Mouse (Mus musculus) kidney, embryonic 16.5 days (tissue): ENCODE results near the gene Zbtb48. TPM values are rescaled to one million over a fixed set of nuclear protein-coding genes. Genes with fewer than 3 reads are reported as not detected.
A peak's percentile ranks its signal among the peaks of the same experiment; 100 is the strongest.

ENCODE experiments used
- ATAC-seq: fragments of 200-750 bp; cut with Nextera tagmentation; 2 replicates; pipeline ENCODE4 v1.8.0; 2017; ENCODE audit warnings: moderate TSS enrichment; ENCODE audit not compliant: low FRiP score, low TSS enrichment
- H3K27ac ChIP-seq: fragments of 300-500 bp; sonication (generic); 2 replicates; pipeline ENCODE4 v1.5.1; 2014; ENCODE audit warnings: low read length
- H3K27me3 ChIP-seq: fragments of 300-500 bp; sonication (generic); 2 replicates; pipeline ENCODE4 v1.6.1; 2014; ENCODE audit warnings: low read length, control low read depth, mixed read lengths; ENCODE audit not compliant: insufficient read depth
- H3K36me3 ChIP-seq: fragments of 300-500 bp; sonication (generic); 2 replicates; pipeline ENCODE4 v1.6.1; 2014; ENCODE audit warnings: low read length, control low read depth, mixed read lengths; ENCODE audit not compliant: insufficient read depth
- H3K4me1 ChIP-seq: fragments of 300-500 bp; sonication (generic); 2 replicates; pipeline ENCODE4 v1.6.1; 2014; ENCODE audit warnings: low read length, control low read depth, mixed read lengths; ENCODE audit not compliant: insufficient read depth
- H3K4me2 ChIP-seq: fragments of 300-500 bp; sonication (generic); replicated peaks from 2 replicates; pipeline ENCODE4 v1.6.1; 2014; ENCODE audit warnings: low read depth, low read length
- H3K4me3 ChIP-seq: fragments of 300-500 bp; sonication (generic); 2 replicates; pipeline ENCODE4 v1.5.1; 2014; ENCODE audit warnings: mild to moderate bottlenecking, low read length
- H3K9ac ChIP-seq: fragments of 300-500 bp; sonication (generic); replicated peaks from 2 replicates; pipeline ENCODE4 v1.6.1; 2014; ENCODE audit warnings: low read length
- H3K9me3 ChIP-seq: fragments of 300-500 bp; sonication (generic); 2 replicates; pipeline ENCODE4 v1.6.1; 2016; ENCODE audit warnings: low read length, control low read depth
- WGBS: fragments of 180-500 bp; shearing (Covaris S2); extraction: QIAGEN DNeasy Blood & Tissue Kit; methylation state at CpG from one replicate; pipeline ENCODE4 v1.1.7; 2014; 5-methylcytosine and 5-hydroxymethylcytosine counted together
- polyA plus RNA-seq: library from polyadenylated mRNA; unstranded; fragments of >200 nt; fragmentation: Nextera tagmentation; extraction: Ambion mirVana; gene quantifications from 2 replicates; pipeline ENCODE4 v1.2.1, GENCODE M21; 2015

Zbtb48 gene
- polyA plus RNA-seq, 1 experiment from 2014 or later, result 26.0 TPM

DNA sequence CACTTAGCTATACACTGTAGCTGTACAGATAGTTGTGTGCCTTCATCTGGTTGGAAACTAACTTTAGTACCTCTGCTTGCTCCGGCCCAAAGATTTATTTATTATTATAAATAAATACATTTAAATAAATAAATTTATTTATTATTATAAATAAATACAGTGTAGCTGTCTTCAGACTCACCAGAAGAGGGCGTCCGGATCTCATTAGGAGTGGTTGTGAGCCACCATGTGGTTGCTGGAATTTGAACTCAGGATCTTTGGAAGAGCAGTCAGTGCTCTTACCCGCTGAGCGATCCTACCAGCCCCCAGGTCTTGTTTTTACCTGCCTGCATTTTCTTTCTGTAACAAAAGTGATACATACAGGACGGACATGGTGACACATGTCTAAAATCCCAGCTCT, 21.3 kb downstream of the Zbtb48 start:
- no peak overlapping the region for H3K27ac ChIP-seq
- no peaks in the 10 kb centered on the region for H3K9me3 ChIP-seq
- H3K9ac ChIP-seq, result no peak overlapping the region
- no peaks in the 10 kb centered on the region for H3K27me3 ChIP-seq
- H3K4me1 ChIP-seq, result peaks cover 28% of the 10 kb centered on the region
- ATAC-seq, result no peak
- 82% methylated on average over 6 of the region's 6 CpGs for WGBS
- no peak overlapping the region for H3K4me3 ChIP-seq
- H3K4me2 ChIP-seq, result no peak overlapping the region
- no peaks in the 10 kb centered on the region for H3K36me3 ChIP-seq

DNA sequence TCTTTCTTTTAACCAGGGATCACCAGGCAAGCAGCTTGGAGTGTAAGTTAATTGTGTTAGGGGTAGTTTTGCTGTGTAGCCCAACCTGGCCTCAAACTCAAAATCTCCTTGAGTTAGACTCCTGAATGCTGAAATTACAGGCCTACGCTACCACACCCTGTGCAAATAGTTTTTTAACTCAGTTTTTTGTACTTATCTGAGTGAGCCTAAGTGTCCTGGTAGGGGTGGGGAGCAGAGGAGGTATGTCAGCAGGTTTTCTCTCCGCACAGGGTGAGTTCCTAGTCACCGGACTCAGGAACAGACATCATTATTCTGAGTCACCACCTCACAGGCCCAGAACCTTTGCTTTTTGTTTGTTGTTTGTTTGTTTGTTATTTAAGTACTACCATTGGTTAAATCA, 25.4 kb downstream of the Zbtb48 start:
- WGBS, result 88% methylated on average over 3 of the region's 3 CpGs
- Histone ChIP-seq H3K4me1 (peaks cover 14% of the 10 kb centered on the region), H3K9ac (no peak overlapping the region), H3K4me3 (no peak overlapping the region), H3K36me3 (no peaks in the 10 kb centered on the region), H3K27me3 (no peaks in the 10 kb centered on the region), H3K4me2 (no peak overlapping the region), H3K9me3 (no peaks in the 10 kb centered on the region), H3K27ac (no peak overlapping the region)
- ATAC-seq, result no peak

DNA sequence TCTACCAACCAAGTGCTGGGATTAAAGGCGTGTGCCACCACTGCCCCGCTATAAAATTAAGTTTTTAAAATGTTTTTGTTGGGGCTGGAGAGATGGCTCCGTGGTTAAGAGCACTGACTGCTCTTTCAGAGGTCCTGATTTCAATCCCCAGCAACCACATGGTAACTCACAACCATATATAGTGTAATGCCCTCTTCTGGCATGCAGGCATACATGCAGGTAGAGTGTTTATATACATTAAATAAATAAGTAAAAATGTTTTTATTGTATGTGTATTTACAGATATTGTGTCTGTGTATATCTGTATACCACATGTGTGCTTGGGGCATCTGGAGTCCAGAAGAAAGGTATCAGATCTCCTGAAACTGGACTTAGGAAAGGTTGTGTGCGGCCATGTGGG, 26.1 kb downstream of the Zbtb48 start:
- ATAC-seq, result no peak
- 67% methylated on average over 4 of the region's 4 CpGs for WGBS
- no peaks in the 10 kb centered on the region for H3K36me3 ChIP-seq
- no peak overlapping the region for H3K4me2 ChIP-seq
- H3K9me3 ChIP-seq, result no peaks in the 10 kb centered on the region
- H3K4me1 ChIP-seq, result peaks cover 14% of the 10 kb centered on the region
- no peaks in the 10 kb centered on the region for H3K27me3 ChIP-seq
- no peak overlapping the region for H3K4me3 ChIP-seq
- no peak overlapping the region for H3K9ac ChIP-seq
- H3K27ac ChIP-seq, result no peak overlapping the region

DNA sequence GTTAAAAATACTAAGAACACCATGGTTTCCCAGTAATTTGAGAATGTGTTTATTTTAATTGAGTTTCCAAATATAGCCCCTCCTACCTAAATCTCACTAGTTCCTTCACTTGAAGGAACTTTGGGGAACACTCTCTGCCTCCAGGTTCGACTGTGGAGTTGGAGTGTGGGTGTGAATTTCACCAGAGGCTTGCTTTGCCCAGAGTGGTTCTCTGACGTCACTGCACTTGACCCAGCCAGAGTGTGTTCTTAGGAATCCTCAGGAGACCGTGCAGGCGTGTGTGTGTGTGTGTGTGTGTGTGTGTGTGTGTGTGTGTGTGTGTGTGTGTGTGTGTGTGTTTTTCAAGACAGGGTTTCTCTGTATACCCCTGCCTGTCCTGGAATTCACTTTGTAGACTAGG, 26.6 kb downstream of the Zbtb48 start:
- H3K4me3 ChIP-seq, result no peak overlapping the region
- H3K9ac ChIP-seq, result no peak overlapping the region
- H3K9me3 ChIP-seq, result no peaks in the 10 kb centered on the region
- H3K27me3 ChIP-seq, result no peaks in the 10 kb centered on the region
- no peak overlapping the region for H3K4me2 ChIP-seq
- H3K4me1 ChIP-seq, result peaks cover 14% of the 10 kb centered on the region
- no peak overlapping the region for H3K27ac ChIP-seq
- WGBS, result 24% methylated on average over 4 of the region's 4 CpGs
- no peak for ATAC-seq
- no peaks in the 10 kb centered on the region for H3K36me3 ChIP-seq

DNA sequence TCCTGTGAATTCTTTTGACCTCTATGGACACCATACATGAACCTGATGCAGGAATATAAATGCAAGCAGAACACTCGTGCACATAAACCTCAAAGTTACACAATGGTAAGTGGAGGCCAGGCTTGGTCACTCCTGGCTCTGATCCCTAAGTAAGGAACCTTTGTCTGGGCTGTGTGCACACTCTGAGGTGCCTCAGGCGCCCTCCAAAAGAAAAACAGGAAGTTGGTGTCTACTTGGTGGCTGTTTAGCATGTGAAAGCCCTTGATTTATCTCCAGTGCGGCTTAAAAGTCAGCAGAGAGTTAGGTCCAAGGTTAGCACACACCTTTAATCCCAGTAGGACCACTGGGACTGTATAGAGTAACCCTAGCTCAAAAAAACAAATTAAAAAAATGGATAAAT, 28.0 kb downstream of the Zbtb48 start:
- no peak for ATAC-seq
- no peak overlapping the region for H3K4me2 ChIP-seq
- H3K27me3 ChIP-seq, result no peaks in the 10 kb centered on the region
- 56% methylated on average over 3 of the region's 3 CpGs for WGBS
- no peak overlapping the region for H3K27ac ChIP-seq
- H3K4me1 ChIP-seq, result peaks cover 16% of the 10 kb centered on the region
- no peaks in the 10 kb centered on the region for H3K36me3 ChIP-seq
- H3K4me3 ChIP-seq, result no peak overlapping the region
- H3K9me3 ChIP-seq, result no peaks in the 10 kb centered on the region
- no peak overlapping the region for H3K9ac ChIP-seq

DNA sequence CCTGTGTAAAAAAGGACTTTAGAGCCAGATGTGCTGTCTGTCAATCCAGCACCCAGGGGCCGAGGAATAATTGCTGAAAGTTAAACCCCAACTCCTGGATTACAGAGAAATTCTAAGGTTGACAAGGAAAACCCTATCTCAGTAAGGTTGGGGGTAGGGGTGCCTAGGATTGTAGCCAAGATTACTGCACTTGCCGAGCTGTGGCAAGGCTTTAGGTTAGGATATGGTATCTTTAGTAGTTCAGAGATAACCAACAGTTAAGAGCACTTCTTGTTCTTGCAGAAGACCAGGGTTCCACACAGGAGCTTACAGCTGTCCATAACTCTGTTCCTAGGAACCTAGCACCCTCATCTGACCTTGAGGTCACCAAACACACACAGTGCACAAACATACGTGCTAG, 29.8 kb downstream of the Zbtb48 start:
- Histone ChIP-seq H3K9me3 (no peaks in the 10 kb centered on the region), H3K27ac (no peak overlapping the region), H3K4me3 (no peak overlapping the region), H3K27me3 (no peaks in the 10 kb centered on the region), H3K4me1 (peaks cover 31% of the 10 kb centered on the region), H3K9ac (peak overlapping the region; percentile 84), H3K36me3 (peaks cover 2% of the 10 kb centered on the region; the same call in 1 of the 2 replicates), H3K4me2 (peak overlapping the region; percentile 70)
- 72% methylated on average over 3 of the region's 3 CpGs for WGBS
- no peak for ATAC-seq

DNA sequence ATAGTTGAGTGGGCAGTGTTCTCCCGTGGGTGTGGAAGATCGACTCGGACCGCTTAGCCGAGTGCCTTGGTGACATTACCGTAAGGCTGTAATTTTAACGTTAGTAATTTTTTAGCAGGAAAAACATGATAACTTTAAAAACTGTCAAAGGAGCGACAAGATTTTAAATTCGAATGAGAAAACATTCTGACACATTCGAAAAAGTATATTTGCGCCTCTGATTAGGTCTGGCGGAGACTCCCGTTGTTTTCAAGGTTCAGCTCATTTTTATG, 30.6 kb downstream of the Zbtb48 start:
- no peak for ATAC-seq
- H3K4me1 ChIP-seq, result peaks cover 31% of the 10 kb centered on the region
- H3K27ac ChIP-seq, result peak overlapping the region; percentile 92
- H3K4me3 ChIP-seq, result peak overlapping the region; percentile 92
- peaks cover 11% of the 10 kb centered on the region for H3K36me3 ChIP-seq
- H3K27me3 ChIP-seq, result no peaks in the 10 kb centered on the region
- H3K4me2 ChIP-seq, result peak overlapping the region; percentile 70
- WGBS, result 4% methylated on average over 13 of the region's 13 CpGs
- no peaks in the 10 kb centered on the region for H3K9me3 ChIP-seq
- peak overlapping the region; percentile 84 for H3K9ac ChIP-seq

DNA sequence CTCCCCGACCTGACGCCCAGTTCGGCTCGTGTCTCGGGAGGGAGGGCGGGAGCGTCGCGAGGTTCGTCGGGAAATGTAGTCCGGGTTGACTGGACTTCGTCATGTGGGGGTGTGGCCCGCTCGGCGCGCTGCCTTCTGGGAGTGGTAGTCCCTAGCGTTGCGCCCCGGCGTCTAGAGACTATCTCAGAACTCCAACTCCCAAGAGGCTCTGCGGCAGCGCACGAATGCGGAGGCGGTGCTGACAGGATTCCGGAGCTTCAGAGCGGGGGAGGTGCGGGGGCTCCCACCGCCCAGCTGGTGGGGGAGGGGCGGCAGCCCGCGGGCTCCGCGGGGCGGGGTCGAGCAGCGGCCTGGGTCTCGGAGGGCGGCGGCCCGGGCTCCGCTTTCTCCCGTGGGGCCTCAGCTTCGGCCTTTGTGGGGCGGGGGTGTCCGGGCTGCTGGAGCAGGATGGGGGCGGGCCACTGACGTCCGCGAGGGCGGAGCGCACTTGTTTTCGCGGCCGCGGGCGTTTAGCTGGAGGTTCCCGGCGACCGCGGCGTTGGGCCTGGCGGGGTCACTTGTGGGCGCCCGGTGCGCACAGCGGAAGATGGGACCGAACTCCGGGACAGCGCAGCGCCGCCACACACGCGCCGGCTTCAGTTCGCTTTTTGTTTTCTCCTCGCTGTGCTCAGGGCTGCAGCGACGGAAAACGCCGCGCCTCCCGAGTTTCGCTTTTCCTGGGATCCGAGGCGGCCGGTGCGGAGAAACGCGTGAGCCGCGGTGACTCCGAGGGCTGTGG, 31.1 kb downstream of the Zbtb48 start, which contains the start of gene Phf13:
Gene Phf13 (minus strand): TSS at position 86 of the 778 bp plus-strand sequence.
- H3K4me1 ChIP-seq, result peaks cover 31% of the 10 kb centered on the region
- peak within 1 kb of the TSS; percentile 96 for H3K9ac ChIP-seq
- H3K9me3 ChIP-seq, result no peaks in the 10 kb centered on the region
- H3K27ac ChIP-seq, result peak within 1 kb of the TSS; percentile 92
- H3K36me3 ChIP-seq, result peaks cover 16% of the 10 kb centered on the region
- H3K4me2 ChIP-seq, result peak within 1 kb of the TSS; percentile 92
- peak; percentile 96 for ATAC-seq
- H3K4me3 ChIP-seq, result peak within 1 kb of the TSS; percentile 92
- under 1% methylated on average over 73 of the region's 94 CpGs for WGBS
- no peaks in the 10 kb centered on the region for H3K27me3 ChIP-seq

DNA sequence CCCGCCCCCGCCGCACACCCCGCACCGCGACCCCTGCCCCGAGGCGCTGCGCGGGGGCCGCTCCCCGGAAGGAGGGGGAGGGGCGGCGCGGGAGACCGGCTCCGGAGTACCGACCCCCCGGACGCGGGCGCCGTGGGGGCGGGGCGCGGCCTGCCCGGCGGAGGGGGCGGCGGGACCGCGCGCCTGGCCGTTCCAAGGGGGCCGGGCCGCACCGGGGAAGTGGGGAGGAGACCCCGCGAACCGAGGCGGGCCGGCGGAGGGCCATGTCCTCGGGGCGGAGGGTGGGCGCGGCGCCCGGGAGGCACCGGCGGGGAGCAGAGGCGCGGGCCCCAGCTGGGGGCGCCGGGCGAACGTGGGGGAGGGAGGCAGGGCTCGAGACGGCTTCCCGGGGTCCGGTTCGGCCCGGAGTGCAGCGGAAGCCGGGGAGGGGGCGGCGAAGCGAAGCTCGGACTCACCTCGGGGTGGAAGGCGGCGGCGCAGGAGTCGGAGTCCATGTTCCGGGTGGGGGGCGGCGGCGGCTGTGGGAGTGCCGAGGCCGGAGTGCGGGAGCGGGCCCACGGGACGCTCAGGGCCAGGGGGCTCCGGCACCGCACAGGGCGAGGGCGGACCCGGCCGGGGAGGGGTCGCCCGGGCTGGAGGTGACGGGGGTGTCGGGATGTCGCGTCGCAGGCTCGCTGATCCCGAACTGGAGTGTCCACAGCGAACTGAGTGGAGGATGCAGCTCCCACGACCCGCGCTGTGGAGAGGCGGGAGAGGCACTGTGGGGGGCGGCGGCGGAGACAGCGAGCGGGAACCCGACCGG, 31.9 kb downstream of the Zbtb48 start:
- Histone ChIP-seq H3K27ac (peak overlapping the region; percentile 87), H3K9ac (peak overlapping the region; percentile 96), H3K4me1 (peaks cover 29% of the 10 kb centered on the region), H3K9me3 (no peaks in the 10 kb centered on the region), H3K4me2 (peak overlapping the region; percentile 92), H3K27me3 (no peaks in the 10 kb centered on the region), H3K4me3 (peak overlapping the region; percentile 92), H3K36me3 (peaks cover 22% of the 10 kb centered on the region)
- ATAC-seq, result peak; percentile 57
- WGBS, result under 1% methylated on average over 29 of the region's 111 CpGs
